Mouse (Mus musculus) neural tube, embryonic 12.5 days (tissue): ENCODE results near the gene Fndc3b. TPM values are rescaled to one million over a fixed set of nuclear protein-coding genes. Genes with fewer than 3 reads are reported as not detected.
A peak's percentile ranks its signal among the peaks of the same experiment; 100 is the strongest.

Experiments
- ATAC-seq: fragments of 200-750 bp; cut with Nextera tagmentation; 2 replicates; pipeline ENCODE4 v1.8.0; 2017; ENCODE audit warnings: low read depth, mild to moderate bottlenecking, moderate TSS enrichment, moderate library complexity; ENCODE audit not compliant: low FRiP score
- H3K27ac ChIP-seq: fragments of 300-500 bp; sonication (generic); 2 replicates; pipeline ENCODE4 v1.5.1; 2016
- H3K27me3 ChIP-seq: fragments of 300-500 bp; sonication (generic); replicated peaks from 2 replicates; pipeline ENCODE4 v1.6.1; 2016; ENCODE audit warnings: mild to moderate bottlenecking
- H3K36me3 ChIP-seq: fragments of 300-500 bp; sonication (generic); 2 replicates; pipeline ENCODE4 v1.6.1; 2016; ENCODE audit warnings: mild to moderate bottlenecking
- H3K4me1 ChIP-seq: fragments of 300-500 bp; sonication (generic); 2 replicates; pipeline ENCODE4 v1.6.1; 2016
- H3K4me2 ChIP-seq: fragments of 300-500 bp; sonication (generic); replicated peaks from 2 replicates; pipeline ENCODE4 v1.6.1; 2016; ENCODE audit warnings: mild to moderate bottlenecking
- H3K4me3 ChIP-seq: fragments of 300-500 bp; sonication (generic); 2 replicates; pipeline ENCODE4 v1.5.1; 2016
- H3K9ac ChIP-seq: fragments of 300-500 bp; sonication (generic); 2 replicates; pipeline ENCODE4 v1.6.1; 2016; ENCODE audit warnings: mild to moderate bottlenecking
- H3K9me3 ChIP-seq: fragments of 300-500 bp; sonication (generic); 2 replicates; pipeline ENCODE4 v1.6.1; 2016; ENCODE audit warnings: mild to moderate bottlenecking
- WGBS: fragments of 180-500 bp; shearing (Covaris S2); methylation state at CpG from one replicate; pipeline ENCODE4 v1.1.7; 2016; 5-methylcytosine and 5-hydroxymethylcytosine counted together
- polyA plus RNA-seq: library from polyadenylated mRNA; unstranded; fragments of >200 nt; fragmentation: Nextera tagmentation; extraction: Ambion mirVana; gene quantifications from 2 replicates; pipeline ENCODE4 v1.2.1, GENCODE M21; 2016

Fndc3b gene
- polyA plus RNA-seq, 1 experiment from 2014 or later: 16.0 TPM

DNA sequence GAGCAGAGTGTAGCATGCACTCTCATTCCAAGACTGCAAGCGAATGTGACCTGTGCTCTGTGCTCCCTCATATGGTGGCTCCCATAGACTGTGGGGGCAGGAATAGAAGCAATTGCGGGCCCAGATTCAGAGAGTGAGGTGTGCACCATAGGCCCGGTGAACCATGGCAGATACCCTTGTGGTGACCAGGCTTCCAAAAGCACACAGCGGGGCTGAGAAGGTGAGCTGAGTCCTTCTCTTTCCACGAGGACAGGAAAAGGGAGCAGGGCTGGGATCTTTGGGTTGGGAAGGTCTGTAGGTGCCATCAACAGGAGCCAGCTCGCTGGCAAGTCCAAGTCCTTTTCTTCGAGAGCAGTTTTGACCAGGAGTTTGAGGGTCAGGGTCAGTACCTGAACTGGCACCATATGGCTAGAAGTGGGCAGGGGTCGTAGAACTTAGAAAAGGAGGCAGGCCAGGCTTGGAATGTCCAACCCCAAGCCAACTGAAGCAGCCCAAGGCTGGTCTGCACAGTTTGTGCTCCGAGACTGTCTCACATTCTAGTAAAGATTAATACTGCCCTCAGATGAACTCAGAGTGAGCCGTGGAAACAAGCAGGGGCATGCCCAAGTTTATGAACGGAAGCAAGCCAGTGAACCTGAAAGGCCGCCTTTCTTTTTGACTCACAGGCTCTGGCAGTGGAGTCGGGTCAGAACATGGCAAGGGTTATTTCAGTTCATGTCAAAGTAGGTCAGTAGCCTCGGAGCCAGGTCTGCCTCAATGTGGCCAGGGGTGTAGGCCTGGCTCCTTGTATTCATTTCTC, 237.1 kb downstream of the Fndc3b start:
- Histone ChIP-seq H3K36me3 (peaks cover 17% of the 10 kb centered on the region), H3K9me3 (no peaks in the 10 kb centered on the region), H3K4me3 (no peak overlapping the region), H3K27me3 (no peaks in the 10 kb centered on the region), H3K27ac (no peak overlapping the region), H3K4me2 (no peak overlapping the region), H3K9ac (no peak overlapping the region), H3K4me1 (no peaks in the 10 kb centered on the region)
- 94% methylated on average over 14 of the region's 14 CpGs for WGBS
- ATAC-seq: no peak

DNA sequence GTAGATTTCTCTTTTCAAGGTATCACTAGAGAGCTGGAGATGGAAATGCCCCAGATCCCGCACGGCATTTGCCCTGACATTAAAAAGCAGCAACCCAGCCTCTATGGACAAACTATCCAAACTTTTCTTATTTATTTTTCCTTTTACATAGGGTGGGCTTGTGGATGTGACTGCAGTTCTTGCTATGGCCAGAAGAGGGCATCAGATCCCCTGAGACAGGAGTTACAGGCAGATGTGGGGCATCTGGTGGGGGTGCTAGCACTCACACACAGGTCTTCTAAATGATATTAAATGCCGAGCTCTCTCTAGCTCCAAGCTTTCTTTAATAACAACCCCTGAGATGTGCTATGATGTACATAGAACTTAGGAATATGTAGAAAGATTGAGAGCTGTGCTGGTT, 238.3 kb downstream of the Fndc3b start:
- Histone ChIP-seq H3K36me3 (peaks cover 17% of the 10 kb centered on the region), H3K4me2 (no peak overlapping the region), H3K27me3 (no peaks in the 10 kb centered on the region), H3K4me3 (no peak overlapping the region), H3K9me3 (no peaks in the 10 kb centered on the region), H3K4me1 (no peaks in the 10 kb centered on the region), H3K9ac (no peak overlapping the region), H3K27ac (no peak overlapping the region)
- no peak for ATAC-seq
- 95% methylated on average over 3 of the region's 3 CpGs for WGBS

DNA sequence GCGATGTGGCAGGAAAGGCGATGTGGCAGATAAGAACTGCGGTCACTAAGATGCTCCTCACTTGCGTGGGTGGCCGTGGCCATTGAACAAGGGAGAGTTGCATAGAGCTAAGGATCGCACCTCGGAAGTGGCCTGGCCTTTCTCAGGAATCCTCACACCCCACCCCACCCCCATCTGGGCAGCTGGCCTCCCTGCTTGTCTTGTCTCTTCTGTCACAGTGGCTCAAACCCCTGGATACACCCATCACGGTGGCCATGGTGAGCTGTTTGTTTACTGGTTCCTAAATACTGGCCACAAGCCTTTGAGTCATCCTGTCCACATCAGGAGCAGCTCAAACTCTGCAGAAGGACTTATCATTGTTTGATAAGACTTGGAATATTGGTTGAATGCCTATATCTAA, 240.3 kb downstream of the Fndc3b start:
- Histone ChIP-seq H3K9me3 (no peaks in the 10 kb centered on the region), H3K9ac (no peak overlapping the region), H3K27ac (no peak overlapping the region), H3K27me3 (no peaks in the 10 kb centered on the region), H3K4me1 (no peaks in the 10 kb centered on the region), H3K36me3 (peaks cover 22% of the 10 kb centered on the region), H3K4me2 (no peak overlapping the region), H3K4me3 (no peak overlapping the region)
- WGBS: 90% methylated on average over 8 of the region's 8 CpGs
- no peak for ATAC-seq

DNA sequence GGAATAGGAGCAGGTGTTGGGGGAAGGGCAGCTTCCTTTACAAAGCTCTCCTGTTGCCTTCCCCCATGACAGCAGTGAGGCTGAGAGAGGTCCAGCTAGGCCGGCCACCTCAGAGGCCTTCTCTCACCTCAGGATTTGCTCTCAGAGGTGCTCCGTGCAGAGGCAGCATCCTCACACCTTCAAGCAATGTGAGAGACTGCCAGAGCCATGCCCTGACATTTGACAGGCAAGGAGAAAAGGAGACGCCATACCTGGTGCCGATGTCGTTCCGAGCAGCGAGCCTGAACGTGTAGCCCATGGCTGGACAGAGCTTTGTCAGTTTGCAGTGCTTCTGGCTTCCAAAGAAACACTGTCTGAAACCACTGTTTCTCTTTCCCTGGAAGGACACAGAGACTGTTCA, 241.1 kb downstream of the Fndc3b start:
- 93% methylated on average over 8 of the region's 8 CpGs for WGBS
- H3K27me3 ChIP-seq: no peaks in the 10 kb centered on the region
- ATAC-seq: no peak

DNA sequence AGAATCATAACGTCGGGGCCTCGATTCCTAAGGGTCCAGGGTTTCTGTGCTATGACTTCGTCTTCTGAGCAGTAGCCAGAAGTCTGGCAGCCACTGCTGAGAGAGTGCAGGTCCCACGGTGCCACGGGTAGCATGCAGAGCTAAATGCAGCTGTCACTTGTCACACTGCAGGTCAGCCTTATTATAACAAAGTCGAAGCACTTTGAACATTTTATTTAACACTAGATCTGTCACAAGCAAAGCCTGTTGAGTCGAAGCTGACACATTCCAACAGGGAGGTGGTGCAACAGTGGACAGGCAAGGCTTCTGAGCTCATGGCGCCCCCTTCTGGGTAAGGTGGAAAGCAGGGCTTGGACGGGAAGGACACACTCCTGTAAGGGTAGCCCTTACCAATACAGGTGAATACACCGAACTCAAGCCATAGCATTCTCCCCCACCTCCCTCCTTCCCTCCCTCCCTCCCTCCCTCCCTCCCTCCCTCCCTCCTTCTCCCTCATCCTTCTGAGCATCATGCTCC, 243.5 kb downstream of the Fndc3b start:
- Histone ChIP-seq H3K27me3 (no peaks in the 10 kb centered on the region), H3K36me3 (peaks cover 14% of the 10 kb centered on the region; the same call in 1 of the 2 replicates), H3K9ac (no peak overlapping the region), H3K4me3 (no peak overlapping the region), H3K9me3 (no peaks in the 10 kb centered on the region), H3K27ac (no peak overlapping the region), H3K4me1 (no peaks in the 10 kb centered on the region), H3K4me2 (no peak overlapping the region)
- no peak for ATAC-seq
- 85% methylated on average over 11 of the region's 11 CpGs for WGBS

More for the DNA sequence above, 241.1 kb downstream of the Fndc3b start:
- Histone ChIP-seq H3K9me3 (no peaks in the 10 kb centered on the region), H3K4me3 (no peak overlapping the region), H3K4me1 (no peaks in the 10 kb centered on the region), H3K27ac (no peak overlapping the region), H3K4me2 (no peak overlapping the region), H3K9ac (no peak overlapping the region), H3K36me3 (peaks cover 22% of the 10 kb centered on the region)

DNA sequence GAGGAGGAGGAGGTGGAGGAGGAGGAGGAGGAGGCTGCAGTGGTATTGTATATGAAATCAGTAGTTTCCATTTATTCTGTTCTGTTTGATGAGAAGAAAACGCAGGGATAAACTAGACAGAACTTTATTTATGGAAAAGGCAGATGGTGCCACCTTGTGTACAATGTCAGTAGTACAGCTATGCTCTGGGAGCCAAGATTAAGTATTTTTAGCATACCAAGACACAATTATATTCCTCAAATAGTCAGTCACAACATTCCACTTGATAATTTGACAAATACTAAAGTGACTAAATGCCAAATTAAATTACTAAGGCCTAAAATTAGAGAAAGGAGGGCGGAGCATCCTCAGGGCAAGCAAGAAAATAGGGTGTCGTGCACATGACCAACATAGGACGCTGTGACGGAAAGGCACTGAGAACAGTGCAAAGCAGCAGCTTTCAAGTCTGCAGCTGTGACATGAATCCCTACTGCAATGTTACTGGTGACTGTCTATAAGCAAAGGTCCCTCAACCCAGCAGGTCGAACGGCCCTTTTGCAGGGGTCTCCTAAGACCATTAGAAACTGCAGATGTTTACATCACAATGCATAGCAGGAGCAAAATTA, 244.7 kb downstream of the Fndc3b start:
- no peak overlapping the region for H3K4me2 ChIP-seq
- WGBS: 76% methylated on average over 7 of the region's 7 CpGs
- no peak overlapping the region for H3K9ac ChIP-seq
- H3K9me3 ChIP-seq: no peaks in the 10 kb centered on the region
- no peaks in the 10 kb centered on the region for H3K4me1 ChIP-seq
- no peaks in the 10 kb centered on the region for H3K27me3 ChIP-seq
- ATAC-seq: no peak
- peaks cover 20% of the 10 kb centered on the region; the same call in 1 of the 2 replicates for H3K36me3 ChIP-seq
- H3K27ac ChIP-seq: no peak overlapping the region
- H3K4me3 ChIP-seq: no peak overlapping the region

DNA sequence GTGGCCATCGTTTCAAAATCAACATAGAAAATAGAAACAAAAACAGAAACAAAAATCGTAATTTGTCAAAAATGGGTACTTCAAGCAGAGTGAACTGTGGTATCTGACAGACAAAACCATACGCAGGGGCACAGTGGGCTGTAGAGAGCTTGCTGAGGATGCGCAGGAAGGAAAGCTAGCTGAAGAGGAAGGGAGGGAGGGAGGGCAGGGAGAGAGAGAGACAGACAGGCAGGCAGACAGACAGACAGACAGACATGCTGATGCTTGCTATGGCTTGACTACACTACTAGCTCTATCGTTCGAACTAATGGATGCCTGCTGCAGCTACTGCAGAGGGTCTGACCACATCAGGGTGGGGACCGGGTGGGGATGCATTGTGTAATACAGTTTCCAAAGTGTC, 247.7 kb downstream of the Fndc3b start:
- no peaks in the 10 kb centered on the region for H3K9me3 ChIP-seq
- H3K27ac ChIP-seq: no peak overlapping the region
- no peak overlapping the region for H3K4me3 ChIP-seq
- H3K4me2 ChIP-seq: no peak overlapping the region
- H3K36me3 ChIP-seq: peaks cover 35% of the 10 kb centered on the region
- no peak overlapping the region for H3K9ac ChIP-seq
- WGBS: 92% methylated on average over 7 of the region's 7 CpGs
- H3K27me3 ChIP-seq: no peaks in the 10 kb centered on the region
- no peaks in the 10 kb centered on the region for H3K4me1 ChIP-seq
- no peak for ATAC-seq

DNA sequence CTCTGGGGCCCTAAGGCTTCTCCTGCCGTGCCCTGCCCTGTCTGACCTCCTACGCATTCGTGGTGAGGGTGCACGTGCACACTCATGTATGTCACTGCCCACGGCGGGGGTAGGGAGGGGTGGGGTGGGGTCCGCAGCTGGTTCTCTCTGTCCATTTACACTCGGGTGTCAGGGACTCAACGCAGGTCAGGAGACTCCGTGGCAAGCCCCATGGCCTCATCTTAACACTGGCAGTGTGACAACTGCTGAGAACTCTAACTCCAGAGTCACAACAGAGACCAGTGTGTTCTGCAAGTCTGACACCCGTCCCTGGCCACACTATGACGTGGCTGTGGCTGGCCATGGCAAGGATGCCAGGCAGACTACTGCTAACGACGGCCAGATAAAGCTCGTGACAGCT, 248.2 kb downstream of the Fndc3b start:
- no peak for ATAC-seq
- no peak overlapping the region for H3K27ac ChIP-seq
- no peak overlapping the region for H3K9ac ChIP-seq
- no peaks in the 10 kb centered on the region for H3K27me3 ChIP-seq
- no peaks in the 10 kb centered on the region for H3K4me1 ChIP-seq
- H3K9me3 ChIP-seq: no peaks in the 10 kb centered on the region
- H3K4me2 ChIP-seq: no peak overlapping the region
- 89% methylated on average over 15 of the region's 15 CpGs for WGBS
- no peak overlapping the region for H3K4me3 ChIP-seq
- H3K36me3 ChIP-seq: peaks cover 35% of the 10 kb centered on the region

DNA sequence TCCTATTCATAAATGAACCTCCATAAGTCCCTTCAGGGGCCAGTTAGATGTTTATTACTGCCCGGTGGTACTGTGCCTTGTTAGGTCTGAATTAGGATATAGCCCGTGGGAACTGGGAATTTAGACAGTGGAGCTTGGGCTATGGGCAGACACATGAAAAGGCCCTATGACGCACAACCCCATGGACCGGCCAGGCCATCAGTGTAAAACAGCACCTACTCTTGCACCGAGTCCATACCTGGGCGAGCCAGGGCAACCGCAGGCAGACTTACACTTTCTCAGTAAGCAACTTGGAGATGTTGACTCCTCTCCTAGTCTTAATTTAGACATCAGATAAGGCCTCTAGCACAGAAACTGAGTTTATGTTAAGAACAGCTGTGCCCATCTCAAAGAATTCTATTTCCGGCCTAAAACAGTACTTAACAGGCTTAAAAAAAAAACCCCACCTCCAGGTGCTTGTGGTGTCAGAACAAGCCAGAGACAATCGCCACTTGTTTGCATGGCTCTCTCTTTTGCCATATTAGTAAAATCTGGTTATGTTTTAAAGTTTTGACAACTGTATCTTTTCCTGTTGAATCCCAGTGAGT, 248.7 kb downstream of the Fndc3b start:
- 94% methylated on average over 9 of the region's 9 CpGs for WGBS

DNA sequence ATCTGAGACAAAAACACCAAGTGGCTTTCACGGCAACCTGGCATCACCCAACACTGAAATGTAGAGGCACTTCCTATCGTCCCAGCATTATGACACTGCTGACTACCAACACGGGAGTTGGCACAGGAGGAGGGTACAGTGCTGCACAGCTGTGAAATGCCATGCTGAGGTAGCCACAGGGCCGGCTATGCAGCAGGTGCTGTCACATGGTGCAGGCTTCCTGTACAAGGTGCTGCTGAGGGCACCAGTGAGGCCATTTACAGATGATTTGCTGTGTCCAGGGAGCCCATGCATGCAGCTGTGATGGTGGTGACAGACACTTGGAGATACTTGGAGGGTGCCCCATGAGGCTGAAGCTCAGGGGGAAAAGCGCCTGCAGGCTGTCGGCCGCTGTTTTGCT, 249.2 kb downstream of the Fndc3b start:
- Histone ChIP-seq H3K27ac (no peak overlapping the region), H3K4me3 (no peak overlapping the region), H3K36me3 (peaks cover 30% of the 10 kb centered on the region), H3K9me3 (no peaks in the 10 kb centered on the region), H3K4me1 (no peaks in the 10 kb centered on the region), H3K27me3 (no peaks in the 10 kb centered on the region), H3K9ac (no peak overlapping the region), H3K4me2 (no peak overlapping the region)
- 89% methylated on average over 7 of the region's 7 CpGs for WGBS
- no peak for ATAC-seq

More for the DNA sequence above, 248.7 kb downstream of the Fndc3b start:
- H3K27me3 ChIP-seq: no peaks in the 10 kb centered on the region
- no peak overlapping the region for H3K4me2 ChIP-seq
- no peak overlapping the region for H3K4me3 ChIP-seq
- no peak overlapping the region for H3K27ac ChIP-seq
- ATAC-seq: no peak
- no peak overlapping the region for H3K9ac ChIP-seq
- H3K36me3 ChIP-seq: peaks cover 35% of the 10 kb centered on the region
- no peaks in the 10 kb centered on the region for H3K9me3 ChIP-seq
- no peaks in the 10 kb centered on the region for H3K4me1 ChIP-seq

DNA sequence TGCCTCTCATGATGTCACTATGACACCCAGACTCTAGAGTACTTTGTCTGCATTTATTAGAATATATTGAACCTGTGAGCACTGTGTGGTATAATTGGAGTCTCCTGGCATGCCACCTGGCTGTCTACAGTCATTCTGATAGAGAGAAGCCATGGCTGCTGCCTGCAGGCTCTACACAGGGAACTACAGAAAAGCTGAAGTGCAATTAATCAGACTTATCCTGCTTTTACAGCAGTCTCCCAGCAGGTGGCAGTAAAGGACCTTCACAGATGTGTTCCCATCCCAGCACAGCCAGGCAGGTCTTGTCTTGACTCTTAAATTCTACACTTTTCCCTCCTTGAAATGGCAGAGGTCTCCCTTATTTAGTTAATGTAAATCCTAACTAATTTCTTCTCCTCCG, 250.1 kb downstream of the Fndc3b start:
- Histone ChIP-seq H3K9ac (no peak overlapping the region), H3K27me3 (no peaks in the 10 kb centered on the region), H3K4me1 (no peaks in the 10 kb centered on the region), H3K9me3 (no peaks in the 10 kb centered on the region), H3K36me3 (peaks cover 38% of the 10 kb centered on the region), H3K4me3 (no peak overlapping the region), H3K4me2 (no peak overlapping the region), H3K27ac (no peak overlapping the region)
- peak; percentile 64 for ATAC-seq
- WGBS: 59% methylated on average over 1 of the region's 1 CpGs

DNA sequence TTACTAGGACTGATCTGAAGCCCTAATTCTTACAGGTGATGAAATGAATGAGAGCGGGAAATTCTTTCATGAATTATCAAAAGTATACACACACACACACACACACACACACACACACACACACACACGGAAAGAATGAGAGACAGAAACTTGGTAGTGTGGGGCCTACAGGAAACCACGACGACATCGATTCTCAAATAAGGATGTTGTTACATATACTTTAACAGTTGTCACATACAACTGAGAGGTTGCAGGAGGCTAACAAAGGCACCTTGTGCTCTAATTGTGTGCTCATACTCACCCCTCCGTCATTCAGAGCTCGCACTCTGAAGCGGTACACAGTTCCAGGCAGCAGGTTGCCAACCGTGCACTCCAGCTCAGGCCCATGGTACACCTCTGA, 252.7 kb downstream of the Fndc3b start:
- H3K9me3 ChIP-seq: no peaks in the 10 kb centered on the region
- ATAC-seq: no peak
- H3K36me3 ChIP-seq: peaks cover 55% of the 10 kb centered on the region
- no peak overlapping the region for H3K27ac ChIP-seq
- no peaks in the 10 kb centered on the region for H3K27me3 ChIP-seq
- no peaks in the 10 kb centered on the region for H3K4me1 ChIP-seq
- WGBS: 93% methylated on average over 9 of the region's 9 CpGs
- no peak overlapping the region for H3K9ac ChIP-seq
- no peak overlapping the region for H3K4me3 ChIP-seq
- H3K4me2 ChIP-seq: no peak overlapping the region
